Mouse (Mus musculus): ENCODE measurements at regions not wholly inside any gene's neighbourhood (a gene's known extent, or its start where the extent isn't known, plus 50 kb on each side); places are given as distances from the start of the nearest gene placed in this dataset.

GRCm38 (mm10) chr12:35592866-35593265 is 58.0 kb upstream of the Ahr start:
- Histone ChIP-seq H3K27ac (replicated peaks) (no peak overlapping the region), H3K9ac (ENCODE audit: low read length) (no peak overlapping the region), H3K27me3 (ENCODE audit: control insufficient read depth, insufficient read depth, low read length) (no peaks in the 10 kb centered on the region), H3K9me3 (ENCODE audit: control insufficient read depth, low read length) (no peaks in the 10 kb centered on the region), H3K36me3 (ENCODE audit: control insufficient read depth, insufficient read depth, low read length) (no peaks in the 10 kb centered on the region), H3K4me2 (replicated peaks; ENCODE audit: low read depth) (no peak overlapping the region), H3K4me1 (replicated peaks; ENCODE audit: control insufficient read depth, insufficient read depth) (no peaks in the 10 kb centered on the region), H3K4me3 (ENCODE audit: low read depth, low read length) (no peak overlapping the region)
- DNase-seq (ENCODE audit: low spot score): no peak
- TF ChIP-seq CTCF (IDR thresholded peaks at IDR 0.05; ENCODE audit: low read depth): no peak
- no peak for TF ChIP-seq EP300 (optimal IDR thresholded peaks at IDR 0.05)
- 73% methylated on average over 3 of the region's 3 CpGs for WGBS
- ATAC-seq (ENCODE audit: low FRiP score, low TSS enrichment): no peak

Measured in stomach, postnatal 0 days (tissue).